Mouse (Mus musculus): ENCODE data around the gene Gm30191. TPM values are rescaled to one million over a fixed set of nuclear protein-coding genes. Genes with fewer than 3 reads are reported as not detected.
A peak's percentile ranks its signal among the peaks of the same experiment; 100 is the strongest.

The Gm30191 gene
- polyA plus RNA-seq, 1 experiment from 2014 or later, result not detected

- Histone ChIP-seq H3K4me1 (replicated peaks; ENCODE audit: control insufficient read depth, insufficient read depth, low read length) (peaks cover 8% of the 10 kb centered on the region), H3K36me3 (ENCODE audit: control insufficient read depth, insufficient read depth, low read length) (no peaks in the 10 kb centered on the region), H3K4me3 (ENCODE audit: low read depth, low read length) (no peak overlapping the region), H3K9me3 (ENCODE audit: control insufficient read depth, low read length) (no peaks in the 10 kb centered on the region), H3K4me2 (no peak overlapping the region), H3K27me3 (replicated peaks; ENCODE audit: control insufficient read depth, insufficient read depth, low read length) (peaks cover 26% of the 10 kb centered on the region), H3K27ac (ENCODE audit: low read depth, low read length) (no peak overlapping the region), H3K9ac (ENCODE audit: low read depth, low read length) (no peak overlapping the region)
- DNase-seq (ENCODE audit: low spot score) (no peak), ATAC-seq (replicated peaks; ENCODE audit: low FRiP score) (no peak)
- 68% methylated on average over 5 of the region's 5 CpGs for WGBS
These were observed 11.9 kb upstream of the Gm30191 start for GRCm38 (mm10) chr4:134234876-134235275.

- H3K4me2 ChIP-seq, result peak overlapping the region; percentile 53
- 23% methylated on average over 19 of the region's 19 CpGs for WGBS
- no peaks in the 10 kb centered on the region for H3K9me3 ChIP-seq (ENCODE audit: control insufficient read depth, low read length)
- H3K4me1 ChIP-seq (replicated peaks; ENCODE audit: control insufficient read depth, insufficient read depth, low read length), result peaks cover 8% of the 10 kb centered on the region
- peaks cover 25% of the 10 kb centered on the region for H3K27me3 ChIP-seq (replicated peaks; ENCODE audit: control insufficient read depth, insufficient read depth, low read length)
- H3K9ac ChIP-seq (ENCODE audit: low read depth, low read length), result no peak overlapping the region
- ATAC-seq (replicated peaks; ENCODE audit: low FRiP score) (no peak), DNase-seq (ENCODE audit: low spot score) (no peak)
- peak overlapping the region; percentile 23 for H3K4me3 ChIP-seq (ENCODE audit: low read depth, low read length)
- H3K27ac ChIP-seq (ENCODE audit: low read depth, low read length), result no peak overlapping the region
- no peaks in the 10 kb centered on the region for H3K36me3 ChIP-seq (ENCODE audit: control insufficient read depth, insufficient read depth, low read length)
These were observed 9.0 kb upstream of the Gm30191 start for GRCm38 (mm10) chr4:134237582-134238278.

- peak within 1 kb of the TSS; percentile 53 for H3K4me2 ChIP-seq
- ATAC-seq (replicated peaks; ENCODE audit: low FRiP score) (no peak), DNase-seq (ENCODE audit: low spot score) (no peak)
- H3K27ac ChIP-seq (ENCODE audit: low read depth, low read length), result no peak within 1 kb of the TSS
- no peak within 1 kb of the TSS for H3K9ac ChIP-seq (ENCODE audit: low read depth, low read length)
- 4% methylated on average over 18 of the region's 18 CpGs for WGBS
- peak within 1 kb of the TSS; percentile 23 for H3K4me3 ChIP-seq (ENCODE audit: low read depth, low read length)
- H3K4me1 ChIP-seq (replicated peaks; ENCODE audit: control insufficient read depth, insufficient read depth, low read length), result peaks cover 8% of the 10 kb centered on the region
- no peaks in the 10 kb centered on the region for H3K36me3 ChIP-seq (ENCODE audit: control insufficient read depth, insufficient read depth, low read length)
- H3K9me3 ChIP-seq (ENCODE audit: control insufficient read depth, low read length), result no peaks in the 10 kb centered on the region
- H3K27me3 ChIP-seq (replicated peaks; ENCODE audit: control insufficient read depth, insufficient read depth, low read length), result peaks cover 21% of the 10 kb centered on the region
These were observed 8.5 kb upstream of the Gm30191 start, which contains the start of gene Cnksr1 for GRCm38 (mm10) chr4:134238279-134238651. Gene Cnksr1 (minus strand): TSS chr4:134238399.

GRCm38 (mm10) chr4:134238686-134239085, 8.0 kb upstream of the Gm30191 start:
- peaks cover 8% of the 10 kb centered on the region for H3K4me1 ChIP-seq (replicated peaks; ENCODE audit: control insufficient read depth, insufficient read depth, low read length)
- no peak for DNase-seq (ENCODE audit: low spot score)
- H3K27ac ChIP-seq (ENCODE audit: low read depth, low read length), result no peak overlapping the region
- no peak for ATAC-seq (replicated peaks; ENCODE audit: low FRiP score)
- peaks cover 21% of the 10 kb centered on the region for H3K27me3 ChIP-seq (replicated peaks; ENCODE audit: control insufficient read depth, insufficient read depth, low read length)
- H3K4me2 ChIP-seq, result peak overlapping the region; percentile 53
- no peaks in the 10 kb centered on the region for H3K9me3 ChIP-seq (ENCODE audit: control insufficient read depth, low read length)
- no peak overlapping the region for H3K9ac ChIP-seq (ENCODE audit: low read depth, low read length)
- no peaks in the 10 kb centered on the region for H3K36me3 ChIP-seq (ENCODE audit: control insufficient read depth, insufficient read depth, low read length)
- H3K4me3 ChIP-seq (ENCODE audit: low read depth, low read length), result peak overlapping the region; percentile 23; the same call in 1 of the 2 replicates
- WGBS, result 12% methylated on average over 10 of the region's 10 CpGs

GRCm38 (mm10) chr4:134243516-134244250, 3.1 kb upstream of the Gm30191 start, which contains the start of gene E130218I03Rik:
Gene E130218I03Rik (plus strand): TSS chr4:134243662.
- WGBS, result 90% methylated on average over 17 of the region's 17 CpGs
- ATAC-seq (replicated peaks; ENCODE audit: low FRiP score), result no peak
- Histone ChIP-seq H3K9ac (ENCODE audit: low read depth, low read length) (no peak within 1 kb of the TSS), H3K27me3 (replicated peaks; ENCODE audit: control insufficient read depth, insufficient read depth, low read length) (peaks cover 27% of the 10 kb centered on the region), H3K4me3 (ENCODE audit: low read depth, low read length) (peak within 1 kb of the TSS; percentile 85), H3K4me1 (replicated peaks; ENCODE audit: control insufficient read depth, insufficient read depth, low read length) (peaks cover 12% of the 10 kb centered on the region), H3K9me3 (ENCODE audit: control insufficient read depth, low read length) (no peaks in the 10 kb centered on the region), H3K27ac (ENCODE audit: low read depth, low read length) (no peak within 1 kb of the TSS), H3K36me3 (ENCODE audit: control insufficient read depth, insufficient read depth, low read length) (no peaks in the 10 kb centered on the region), H3K4me2 (peak within 1 kb of the TSS; percentile 69)
- no peak for DNase-seq (ENCODE audit: low spot score)

- Histone ChIP-seq H3K27ac (ENCODE audit: low read depth, low read length) (no peak within 1 kb of the TSS), H3K36me3 (ENCODE audit: control insufficient read depth, insufficient read depth, low read length) (no peaks in the 10 kb centered on the region), H3K9ac (ENCODE audit: low read depth, low read length) (peak within 1 kb of the TSS; percentile 85), H3K4me2 (peak within 1 kb of the TSS; percentile 69), H3K4me3 (ENCODE audit: low read depth, low read length) (peak within 1 kb of the TSS; percentile 85), H3K4me1 (replicated peaks; ENCODE audit: control insufficient read depth, insufficient read depth, low read length) (peaks cover 22% of the 10 kb centered on the region), H3K9me3 (ENCODE audit: control insufficient read depth, low read length) (no peaks in the 10 kb centered on the region), H3K27me3 (replicated peaks; ENCODE audit: control insufficient read depth, insufficient read depth, low read length) (peaks cover 42% of the 10 kb centered on the region)
- peak; percentile 75 for ATAC-seq (replicated peaks; ENCODE audit: low FRiP score)
- peak; percentile 96 for DNase-seq (ENCODE audit: low spot score)
- WGBS, result under 1% methylated on average over 60 of the region's 60 CpGs
These were observed 1.4 kb upstream of the Gm30191 start, which contains the start of gene Zfp593 for GRCm38 (mm10) chr4:134245148-134245843. Gene Zfp593 (minus strand): TSS chr4:134245592.

GRCm38 (mm10) chr4:134246256-134246655, 479 bp upstream of the Gm30191 start:
- no peaks in the 10 kb centered on the region for H3K9me3 ChIP-seq (ENCODE audit: control insufficient read depth, low read length)
- H3K4me2 ChIP-seq, result no peak overlapping the region
- H3K27ac ChIP-seq (ENCODE audit: low read depth, low read length), result no peak overlapping the region
- ATAC-seq (replicated peaks; ENCODE audit: low FRiP score), result no peak
- WGBS, result 63% methylated on average over 4 of the region's 4 CpGs
- DNase-seq (ENCODE audit: low spot score), result no peak
- no peaks in the 10 kb centered on the region for H3K36me3 ChIP-seq (ENCODE audit: control insufficient read depth, insufficient read depth, low read length)
- no peak overlapping the region for H3K4me3 ChIP-seq (ENCODE audit: low read depth, low read length)
- H3K4me1 ChIP-seq (replicated peaks; ENCODE audit: control insufficient read depth, insufficient read depth, low read length), result peaks cover 29% of the 10 kb centered on the region
- peaks cover 52% of the 10 kb centered on the region for H3K27me3 ChIP-seq (replicated peaks; ENCODE audit: control insufficient read depth, insufficient read depth, low read length)
- no peak overlapping the region for H3K9ac ChIP-seq (ENCODE audit: low read depth, low read length)

- Histone ChIP-seq H3K4me2 (peak overlapping the region; percentile 73), H3K27ac (ENCODE audit: low read depth, low read length) (no peak overlapping the region), H3K36me3 (ENCODE audit: control insufficient read depth, insufficient read depth, low read length) (no peaks in the 10 kb centered on the region), H3K9me3 (ENCODE audit: control insufficient read depth, low read length) (no peaks in the 10 kb centered on the region), H3K4me1 (replicated peaks; ENCODE audit: control insufficient read depth, insufficient read depth, low read length) (peaks cover 41% of the 10 kb centered on the region), H3K9ac (ENCODE audit: low read depth, low read length) (peak overlapping the region; percentile 56), H3K27me3 (replicated peaks; ENCODE audit: control insufficient read depth, insufficient read depth, low read length) (peaks cover 86% of the 10 kb centered on the region), H3K4me3 (ENCODE audit: low read depth, low read length) (peak overlapping the region; percentile 46)
- ATAC-seq (replicated peaks; ENCODE audit: low FRiP score) (peak; percentile 32), DNase-seq (ENCODE audit: low spot score) (peak; percentile 78)
- 2% methylated on average over 30 of the region's 30 CpGs for WGBS
These were observed 2.9 kb downstream of the Gm30191 start for GRCm38 (mm10) chr4:134249651-134250050.
